Mouse (Mus musculus): ENCODE data around the gene Gm28539.

Gene Gm28539

DNA sequence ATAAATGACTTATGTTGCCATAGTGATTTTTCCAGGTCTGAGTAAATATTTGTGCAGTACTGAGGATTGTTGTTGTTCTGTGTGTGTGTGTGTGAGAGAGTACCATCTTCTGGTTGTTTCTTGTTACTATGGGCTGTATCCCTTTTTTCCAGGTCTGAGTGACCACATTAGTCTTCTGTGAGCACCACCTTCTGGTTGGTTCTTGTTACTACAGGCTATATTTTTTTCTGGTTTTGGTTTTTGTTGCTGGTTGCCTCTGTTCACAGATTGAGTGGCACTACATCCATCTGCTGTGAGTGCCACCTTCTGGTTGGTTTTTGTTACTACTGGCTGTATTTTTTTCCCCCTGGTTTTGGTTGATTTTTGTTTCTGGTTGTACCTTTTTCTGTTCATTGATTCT lies 22.2 kb downstream of the Gm28539 start:
- DNase-seq (ENCODE audit: low spot score): peak; percentile 63

GRCm38 (mm10) chr16:18860186-18860585 lies 23.8 kb downstream of the Gm28539 start:
- DNase-seq (ENCODE audit: low spot score): no peak

DNA sequence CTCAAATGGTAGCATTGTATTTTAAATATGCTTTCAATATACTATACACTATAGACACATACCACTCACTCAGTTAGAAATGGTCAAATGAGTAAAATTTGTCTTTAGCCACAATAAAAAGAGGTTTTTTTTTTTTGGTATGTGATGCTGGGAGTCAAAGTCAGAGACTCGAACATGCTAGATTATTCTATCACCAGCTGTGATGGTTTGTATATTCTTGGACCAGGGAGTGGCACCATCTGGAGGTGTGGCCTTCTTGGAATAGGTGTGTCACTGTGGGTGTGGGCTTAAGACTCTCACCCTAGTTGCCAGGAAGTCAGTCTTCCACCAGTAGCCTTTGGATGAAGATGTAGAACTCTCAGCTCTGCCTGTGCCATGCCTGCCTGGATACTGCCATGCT lies 34.1 kb downstream of the Gm28539 start:
- peak; percentile 22 for DNase-seq (ENCODE audit: low spot score)

DNA sequence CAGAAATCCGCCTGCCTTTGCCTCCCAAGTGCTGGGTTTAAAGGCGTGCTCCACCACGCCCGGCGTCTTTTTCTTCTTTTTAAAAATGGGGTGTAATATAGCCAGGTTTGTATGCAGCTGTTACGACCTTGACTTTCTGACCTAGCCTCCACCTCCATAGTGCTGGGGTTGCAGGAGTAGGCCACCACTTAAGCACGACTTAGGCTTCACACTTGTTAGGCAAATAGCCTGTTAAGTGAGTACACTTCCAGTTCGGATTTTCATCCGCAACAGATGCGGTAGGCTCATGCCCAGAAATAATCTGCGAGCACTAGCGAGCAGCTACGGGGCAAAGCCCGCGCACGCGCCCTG lies 39.7 kb downstream of the Gm28539 start:
- no peak for DNase-seq (ENCODE audit: low spot score)

- peak; percentile 89 for DNase-seq (ENCODE audit: low spot score)
These were observed 40.3 kb downstream of the Gm28539 start, which contains the start of the genes Mrpl40 and Hira for GRCm38 (mm10) chr16:18876442-18877308. Mrpl40 (minus strand) TSS chr16:18876862. Hira (plus strand) TSS chr16:18877037.

- peak; percentile 65 for DNase-seq (ENCODE audit: low spot score)
These were observed 41.2 kb downstream of the Gm28539 start for GRCm38 (mm10) chr16:18877386-18878090.

DNA sequence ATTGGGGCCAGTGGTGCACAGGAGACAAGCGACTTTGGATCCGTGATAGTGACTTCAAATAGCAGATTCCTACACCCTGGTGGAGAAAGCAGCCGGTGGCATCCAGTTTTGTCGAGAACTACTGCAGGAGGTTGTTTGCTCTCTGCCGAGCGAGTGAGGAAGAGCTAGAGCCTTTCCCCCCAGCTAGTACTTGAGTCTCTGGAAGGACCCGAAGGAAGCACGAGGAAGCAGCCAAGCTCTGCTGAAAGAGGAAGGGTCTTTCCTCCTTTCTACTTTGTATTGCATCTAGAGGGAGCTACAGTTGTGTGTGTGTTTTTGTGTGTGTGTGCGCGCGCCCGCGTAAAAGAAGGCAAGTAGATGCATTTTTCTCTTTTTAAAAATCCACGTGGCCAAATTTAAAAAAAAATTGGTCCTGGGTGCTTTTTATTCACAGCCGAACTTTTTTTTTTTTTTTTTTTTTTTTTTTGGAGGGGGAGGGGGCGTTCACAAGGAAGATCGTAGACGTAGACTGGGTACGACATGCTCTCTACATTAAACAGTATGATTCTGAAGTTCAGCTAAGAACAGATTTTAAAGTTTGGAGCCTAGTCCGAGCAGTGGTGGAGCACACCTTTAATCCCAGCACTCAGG lies 41.8 kb downstream of the Gm28539 start:
- DNase-seq (ENCODE audit: low spot score): no peak

DNA sequence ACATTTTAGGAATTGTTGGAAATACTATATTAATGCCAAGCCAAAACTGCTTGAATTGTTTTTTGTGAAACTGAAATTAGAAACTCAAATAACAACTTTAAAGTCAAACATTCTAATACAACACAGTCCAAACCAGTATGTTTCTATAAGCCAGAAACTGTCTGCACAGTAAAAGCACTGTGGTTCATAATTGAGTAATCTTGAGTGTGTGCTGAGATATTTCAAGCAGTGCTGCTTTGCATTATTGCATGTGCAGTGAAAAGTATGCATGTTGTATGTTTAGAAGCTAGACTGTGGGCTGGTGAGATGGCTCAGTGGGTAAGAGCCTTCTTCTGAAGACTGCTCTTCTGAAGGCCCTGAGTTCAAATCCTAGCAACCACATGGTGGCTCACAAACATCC lies 47.7 kb downstream of the Gm28539 start:
- DNase-seq (ENCODE audit: low spot score): no peak

- DNase-seq (ENCODE audit: low spot score): no peak
These were observed 57.5 kb downstream of the Gm28539 start for GRCm38 (mm10) chr16:18893840-18894372.

GRCm38 (mm10) chr16:18895249-18895648 lies 58.9 kb downstream of the Gm28539 start:
- no peak for DNase-seq (ENCODE audit: low spot score)

DNA sequence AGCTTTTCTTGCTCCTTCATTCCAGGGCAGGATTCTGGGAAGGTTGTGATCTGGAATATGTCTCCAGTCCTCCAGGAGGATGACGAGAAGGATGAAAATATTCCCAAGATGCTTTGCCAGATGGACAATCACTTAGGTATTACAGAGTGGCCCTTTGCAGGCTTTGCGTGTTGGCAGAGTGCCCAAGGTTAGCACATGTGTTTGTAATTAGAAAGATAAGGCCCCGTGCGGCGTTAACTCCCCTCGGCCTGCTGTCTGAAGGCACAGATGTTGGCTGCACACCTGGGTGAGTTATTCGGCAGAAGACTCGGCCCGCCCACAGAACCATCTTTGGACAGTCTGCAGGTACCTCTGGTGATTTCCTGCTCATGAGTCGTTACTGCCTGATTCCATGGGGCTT lies 60.0 kb downstream of the Gm28539 start:
- DNase-seq (ENCODE audit: low spot score): peak; percentile 41

DNA sequence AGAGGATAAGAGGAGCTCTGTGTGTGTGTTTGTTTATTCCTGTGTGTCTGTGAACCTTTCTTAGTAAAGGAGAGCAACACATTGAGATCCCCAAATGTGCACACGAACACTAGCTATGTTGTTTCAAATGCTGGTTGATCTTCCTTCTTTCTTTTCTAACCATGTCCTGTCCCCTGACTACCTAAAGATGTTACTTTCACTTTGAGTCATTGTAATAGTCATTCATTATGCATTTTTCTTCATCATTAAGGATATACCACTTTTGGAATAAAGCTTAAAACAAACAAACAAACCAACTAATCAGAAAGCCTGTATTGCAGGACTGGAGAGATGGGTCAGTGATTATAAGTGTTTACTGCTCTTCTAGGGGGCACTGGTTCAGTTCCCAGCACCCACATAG lies 69.3 kb downstream of the Gm28539 start:
- no peak for DNase-seq (ENCODE audit: low spot score)

DNA sequence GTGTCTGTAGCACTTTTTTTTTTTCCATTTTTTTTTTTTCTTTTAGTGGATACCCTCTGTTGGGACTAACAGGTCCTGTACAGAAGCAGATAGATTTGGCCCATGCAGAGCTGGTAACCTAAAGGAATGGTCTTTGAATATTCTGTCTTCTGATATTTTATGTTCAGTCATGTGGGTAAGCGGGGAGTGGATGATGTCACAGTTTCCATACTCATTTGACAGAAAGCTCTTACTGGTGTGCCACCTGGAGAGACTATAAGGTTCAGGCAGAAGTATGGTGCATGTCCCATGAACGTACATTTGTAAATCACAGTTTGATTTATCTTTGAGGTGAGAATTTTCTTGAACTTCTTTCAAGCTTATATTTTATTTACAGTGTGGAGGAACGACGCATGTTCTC lies 79.7 kb downstream of the Gm28539 start:
- no peak for DNase-seq (ENCODE audit: low spot score)

- no peak for DNase-seq (ENCODE audit: low spot score)
These were observed 85.4 kb downstream of the Gm28539 start for GRCm38 (mm10) chr16:18921771-18922170.

DNA sequence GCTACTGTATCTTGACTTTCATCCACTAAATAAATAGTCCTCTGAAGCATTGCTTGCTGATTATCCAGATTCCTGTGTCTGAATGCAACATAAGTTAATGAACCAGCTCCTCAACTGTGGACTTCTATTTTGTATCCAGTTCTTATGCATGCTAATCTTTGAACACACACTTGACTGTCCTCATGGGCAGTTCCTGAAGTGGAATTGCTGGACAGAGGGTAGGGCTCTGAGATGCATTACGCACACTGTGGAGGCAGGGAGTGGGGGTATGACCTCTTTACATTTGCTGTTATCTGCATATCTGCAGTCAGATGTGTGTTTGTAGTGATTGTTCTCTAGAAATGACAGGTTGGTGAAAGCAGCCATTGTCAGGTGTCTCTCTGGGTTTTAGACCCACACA lies 91.6 kb downstream of the Gm28539 start:
- DNase-seq (ENCODE audit: low spot score): no peak

GRCm38 (mm10) chr16:18938321-18939082 lies 102.1 kb downstream of the Gm28539 start:
- no peak for DNase-seq (ENCODE audit: low spot score)

DNA sequence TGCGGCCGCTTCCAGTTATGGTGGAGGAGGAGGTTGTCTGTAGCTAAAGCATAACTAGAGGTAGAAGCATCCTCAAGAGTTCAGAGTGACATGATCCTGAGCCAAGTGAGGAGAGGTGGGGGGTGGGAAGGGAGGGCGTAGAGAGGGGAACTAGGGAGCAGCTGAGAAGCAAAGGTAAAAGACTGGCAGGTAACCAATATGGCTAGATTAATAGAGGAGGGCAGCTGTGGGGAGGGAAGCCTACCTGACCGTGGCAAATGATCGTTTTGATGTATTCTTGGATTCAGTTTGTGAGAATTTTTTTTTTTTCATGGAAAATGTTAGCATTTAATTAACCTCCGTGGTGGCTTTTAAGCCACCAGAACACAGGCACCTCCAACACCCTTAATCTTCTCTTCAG lies 107.5 kb downstream of the Gm28539 start:
- no peak for DNase-seq (ENCODE audit: low spot score)

- DNase-seq (ENCODE audit: low spot score): no peak
These were observed 112.6 kb downstream of the Gm28539 start for GRCm38 (mm10) chr16:18948941-18949340.

GRCm38 (mm10) chr16:18950351-18950750 lies 114.0 kb downstream of the Gm28539 start:
- no peak for DNase-seq (ENCODE audit: low spot score)

- DNase-seq (ENCODE audit: low spot score): no peak
These were observed 116.4 kb downstream of the Gm28539 start for GRCm38 (mm10) chr16:18952813-18953212.

DNA sequence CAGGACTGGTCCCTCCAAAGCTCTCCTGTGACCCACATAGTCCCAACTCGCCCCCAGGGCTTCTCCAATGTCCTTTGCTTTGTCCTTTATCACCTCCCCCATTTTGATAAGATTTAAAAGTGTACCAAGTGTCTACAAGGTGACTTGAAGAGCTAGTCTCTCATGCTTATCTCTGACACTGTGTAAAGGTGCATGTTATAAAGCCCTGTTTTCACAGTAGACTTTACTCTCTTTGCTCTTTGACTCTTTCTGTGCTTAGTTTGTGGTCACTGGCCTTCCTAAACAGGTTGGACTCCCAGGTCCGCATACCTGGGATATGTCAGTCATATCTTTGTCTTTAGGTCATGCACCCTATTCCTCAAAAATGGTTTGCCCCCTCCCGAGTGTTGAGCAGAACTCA lies 118.7 kb downstream of the Gm28539 start:
- no peak for DNase-seq (ENCODE audit: low spot score)

DNA sequence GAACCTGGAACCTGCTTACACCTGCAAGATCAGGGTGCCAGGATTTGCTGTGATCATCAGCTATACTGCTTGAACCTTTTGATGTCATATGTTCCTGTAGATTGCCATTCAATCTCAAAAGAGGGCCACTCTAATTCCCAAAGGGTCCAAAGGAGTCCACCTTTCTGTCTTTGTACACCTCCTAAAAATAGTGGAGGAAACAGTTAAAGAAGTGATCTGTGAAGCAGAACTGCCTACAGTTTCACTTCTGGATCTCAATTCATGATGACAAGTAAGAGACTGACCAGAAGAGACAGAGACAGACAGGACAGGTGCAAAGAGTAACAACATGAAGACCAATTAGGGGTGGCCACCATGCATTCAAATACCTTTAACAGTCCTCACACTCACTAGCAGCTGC lies 127.1 kb downstream of the Gm28539 start:
- DNase-seq (ENCODE audit: low spot score): no peak
